Mouse (Mus musculus) heart, adult 2 months (tissue): ENCODE data around the gene Cgref1. TPM values are rescaled to one million over a fixed set of nuclear protein-coding genes. Genes with fewer than 3 reads are reported as not detected.

ENCODE experiments used
- DNase-seq, 2 experiments: peaks; one replicate each; pipeline ENCODE4 v3.0.0; 2021
- H3K27ac ChIP-seq: fragments of 200-600 bp; 2 replicates; pipeline ENCODE4 v1.8.1; 2022
- H3K27me3 ChIP-seq: fragments of 200-500 bp; 2 replicates; pipeline ENCODE4 v1.6.1; 2012; ENCODE audit warnings: mild to moderate bottlenecking, low read length, inconsistent platforms, mixed read lengths; ENCODE audit not compliant: control insufficient read depth, insufficient read depth
- H3K36me3 ChIP-seq: fragments of 200-500 bp; 2 replicates; pipeline ENCODE4 v1.6.1; 2012; ENCODE audit warnings: low read length, inconsistent platforms; ENCODE audit not compliant: control insufficient read depth, insufficient read depth
- H3K4me1 ChIP-seq: fragments of 200-500 bp; 2 replicates; pipeline ENCODE4 v1.6.1; 2011; ENCODE audit warnings: low read length; ENCODE audit not compliant: control insufficient read depth, insufficient read depth
- H3K4me3 ChIP-seq: fragments of 200-600 bp; 2 replicates; pipeline ENCODE4 v1.8.1; 2022
- H3K79me2 ChIP-seq: fragments of 200-500 bp; replicated peaks from 2 replicates; pipeline ENCODE4 v1.6.1; 2012; ENCODE audit warnings: mild to moderate bottlenecking, inconsistent platforms, low read length, moderate library complexity, mixed read lengths; ENCODE audit not compliant: control insufficient read depth, insufficient read depth
- H3K9ac ChIP-seq: fragments of 200-500 bp; 2 replicates; pipeline ENCODE4 v1.6.1; 2012; ENCODE audit warnings: low read depth, mild to moderate bottlenecking, control low read depth, inconsistent platforms, low read length, mixed read lengths
- CTCF ChIP-seq: fragments of 200-600 bp; IDR thresholded peaks from 2 replicates; pipeline ENCODE4 v1.8.1; 2022; ENCODE audit warnings: antibody characterized with exemption, mild to moderate bottlenecking, moderate library complexity
- EP300 ChIP-seq: fragments of 200-500 bp; IDR thresholded peaks from 2 replicates; pipeline ENCODE4 v1.6.1; 2011; ENCODE audit warnings: low read depth, low read length, control low read depth; ENCODE audit not compliant: insufficient read depth
- POLR2A ChIP-seq: fragments of 200-500 bp; IDR thresholded peaks from 2 replicates; pipeline ENCODE4 v1.6.1; 2011; ENCODE audit warnings: mild to moderate bottlenecking, low read depth, low read length, control low read depth; ENCODE audit not compliant: insufficient read depth
- WGBS: fragments of 180-500 bp; shearing (Covaris S2); methylation state at CpG from one replicate; pipeline ENCODE4 v1.1.7; 2018; 5-methylcytosine and 5-hydroxymethylcytosine counted together
- intact Hi-C: fragments of 180-260 bp; cut with DNase I; formaldehyde crosslinking; loops from one replicate; pipeline ENCODE4 v1.15.1; 2025
- long read RNA-seq: library from polyadenylated mRNA; stranded (forward); transcript quantifications from one replicate; pipeline ENCODE4 v2.0.0, GENCODE M21; 2021
- polyA plus RNA-seq: library from polyadenylated mRNA; depleted of rRNA; stranded (reverse); fragments of >200 nt; gene quantifications from 2 replicates; pipeline ENCODE4 v1.2.3, GENCODE M21; 2012; rRNA removed
- total RNA-seq, 2 experiments: library from RNA; stranded (reverse); gene quantifications; 2 replicates each; pipeline ENCODE4 v1.2.3; 2021

The Cgref1 gene
- total RNA-seq = under 1 TPM; 0.30 to 0.73 TPM
- polyA plus RNA-seq = 1.2 and 2.0 TPM in 2 replicates
- long read RNA-seq = 0 reads

GRCm38 (mm10) chr5:30944956-30945781 lies at the start of gene Cgref1:
Cgref1 (minus strand) TSS chr5:30945591.
- Histone ChIP-seq H3K9ac (peak within 1 kb of the TSS; percentile 59), H3K4me3 (peak within 1 kb of the TSS; percentile 42), H3K27me3 (no peaks in the 10 kb centered on the region), H3K27ac (no peak within 1 kb of the TSS), H3K4me1 (peaks cover 1% of the 10 kb centered on the region), H3K36me3 (no peaks in the 10 kb centered on the region), H3K79me2 (no peaks in the 10 kb centered on the region)
- 10% methylated on average over 44 of the region's 44 CpGs for WGBS
- DNase-seq = peak; percentile 63 to 66
- no peak for TF ChIP-seq EP300
- no peak for TF ChIP-seq POLR2A
- peak; percentile 55 for TF ChIP-seq CTCF
- intact Hi-C loops = loop anchor here (1.0 kb wide), 1 partner anchor 25 kb away; no protein-coding TSS in a partner anchor

GRCm38 (mm10) chr5:30994074-30994473 lies 48.7 kb upstream of the Cgref1 start:
- Histone ChIP-seq H3K4me3 (no peak overlapping the region), H3K27me3 (no peaks in the 10 kb centered on the region), H3K79me2 (no peaks in the 10 kb centered on the region), H3K4me1 (peaks cover 2% of the 10 kb centered on the region), H3K36me3 (no peaks in the 10 kb centered on the region), H3K27ac (no peak overlapping the region), H3K9ac (no peak overlapping the region)
- 64% methylated on average over 3 of the region's 3 CpGs for WGBS
- DNase-seq = no peak
- TF ChIP-seq CTCF = no peak
- TF ChIP-seq EP300 = no peak
- no peak for TF ChIP-seq POLR2A
- intact Hi-C loops = loop anchor here (10.0 kb wide), 1 partner anchor 279 kb away; the partner anchor contains the start of gene Dpysl5

GRCm38 (mm10) chr5:30992980-30993676 lies 47.7 kb upstream of the Cgref1 start:
- whole genome bisulfite sequencing = 71% methylated on average over 5 of the region's 5 CpGs
- DNase-seq = no peak

GRCm38 (mm10) chr5:30982357-30982756 lies 37.0 kb upstream of the Cgref1 start:
- no peak overlapping the region for H3K9ac ChIP-seq
- intact Hi-C loops = no loop called here
- H3K79me2 ChIP-seq = no peaks in the 10 kb centered on the region
- H3K4me3 ChIP-seq = no peak overlapping the region
- no peak for DNase-seq
- TF ChIP-seq EP300 (no peak), POLR2A (no peak), CTCF (peak; percentile 77)
- H3K36me3 ChIP-seq = no peaks in the 10 kb centered on the region
- H3K4me1 ChIP-seq = no peaks in the 10 kb centered on the region; the same call in 1 of the 2 replicates
- H3K27me3 ChIP-seq = no peaks in the 10 kb centered on the region
- 25% methylated on average over 2 of the region's 2 CpGs for WGBS
- no peak overlapping the region for H3K27ac ChIP-seq

More at GRCm38 (mm10) chr5:30992980-30993676, 47.7 kb upstream of the Cgref1 start:
- H3K27ac ChIP-seq = no peak overlapping the region
- TF ChIP-seq POLR2A (no peak), EP300 (no peak), CTCF (no peak)
- intact Hi-C loops = loop anchor here (10.0 kb wide), 1 partner anchor 278 kb away; the partner anchor contains the start of gene Dpysl5
- H3K79me2 ChIP-seq = no peaks in the 10 kb centered on the region
- H3K4me3 ChIP-seq = no peak overlapping the region
- no peaks in the 10 kb centered on the region for H3K27me3 ChIP-seq
- no peak overlapping the region for H3K9ac ChIP-seq
- H3K4me1 ChIP-seq = peaks cover 2% of the 10 kb centered on the region
- no peaks in the 10 kb centered on the region for H3K36me3 ChIP-seq

- intact Hi-C loops = no loop called here
- H3K4me3 ChIP-seq = no peak overlapping the region
Observed at GRCm38 (mm10) chr5:30974870-30975656, 29.7 kb upstream of the Cgref1 start.

More at GRCm38 (mm10) chr5:30974870-30975656, 29.7 kb upstream of the Cgref1 start:
- Histone ChIP-seq H3K27me3 (no peaks in the 10 kb centered on the region), H3K4me1 (no peaks in the 10 kb centered on the region), H3K79me2 (no peaks in the 10 kb centered on the region), H3K36me3 (no peaks in the 10 kb centered on the region), H3K9ac (no peak overlapping the region), H3K27ac (no peak overlapping the region)
- TF ChIP-seq CTCF (no peak), POLR2A (no peak), EP300 (no peak)
- DNase-seq = peak; percentile 61 to 67
- 49% methylated on average over 9 of the region's 9 CpGs for WGBS
